ENCODE assay signal across 11 mouse cellular contexts in genomic region chr8:115196859-115197258, GRCm38 (mm10).
DNase-seq lines count a peak whose midpoint lies in the region; ATAC-seq and TF ChIP-seq lines count a peak whose summit lies in the region.
"Had no signal": no experiment of that assay in that cellular context is flagged by ENCODE, and none has a peak within 500 bp of the region (broad histone marks: within the 10 kb centered on the region; RNA-seq: fewer than 3 reads in every experiment).

No protein-coding gene starts in this region.

- no peak overlapping the region for H3K4me2 ChIP-seq in embryonic facial prominence, embryonic 11.5 days (ENCODE audit: low read depth, low read length)
- H3K4me2 ChIP-seq in liver, embryonic 11.5 days, result no peak overlapping the region
- no peak overlapping the region for H3K4me2 ChIP-seq in stomach, postnatal 0 days (replicated peaks; ENCODE audit: low read depth)
- H3K4me2 ChIP-seq: stomach, embryonic 15.5 days had no signal

- no peak overlapping the region for H3K4me3 ChIP-seq in embryonic facial prominence, embryonic 11.5 days (ENCODE audit: low read depth, low read length)
- no peak overlapping the region for H3K4me3 ChIP-seq in embryonic facial prominence, embryonic 10.5 days
- H3K4me3 ChIP-seq in liver, embryonic 11.5 days (ENCODE audit: low read depth, low read length), result no peak overlapping the region
- no peak overlapping the region for H3K4me3 ChIP-seq in stomach, postnatal 0 days (ENCODE audit: low read depth, low read length)
- H3K4me3 ChIP-seq: gastrocnemius, adult 2 months; stomach, embryonic 15.5 days had no signal

- H3K9me3 ChIP-seq in embryonic facial prominence, embryonic 11.5 days (replicated peaks; ENCODE audit: control insufficient read depth, low read length), result no peaks in the 10 kb centered on the region
- H3K9me3 ChIP-seq in embryonic facial prominence, embryonic 10.5 days, result no peaks in the 10 kb centered on the region
- H3K9me3 ChIP-seq in liver, embryonic 11.5 days (ENCODE audit: control insufficient read depth, low read length), result no peaks in the 10 kb centered on the region
- no peaks in the 10 kb centered on the region for H3K9me3 ChIP-seq in stomach, postnatal 0 days (ENCODE audit: control insufficient read depth, low read length)
- H3K9me3 ChIP-seq: stomach, embryonic 15.5 days had no signal

- TF ChIP-seq CTCF in stomach, postnatal 0 days (IDR thresholded peaks at IDR 0.05; ENCODE audit: low read depth), result no peak

- no peak for ATAC-seq in embryonic facial prominence, embryonic 11.5 days (replicated peaks; ENCODE audit: insufficient number of reproducible peaks, low FRiP score, low TSS enrichment, low read depth)
- ATAC-seq in liver, embryonic 11.5 days (replicated peaks; ENCODE audit: low FRiP score), result no peak
- no peak for ATAC-seq in stomach, postnatal 0 days (ENCODE audit: low FRiP score, low TSS enrichment)

- H3K36me3 ChIP-seq in embryonic facial prominence, embryonic 11.5 days (replicated peaks; ENCODE audit: control insufficient read depth, insufficient read depth, low read depth, low read length), result no peaks in the 10 kb centered on the region
- no peaks in the 10 kb centered on the region for H3K36me3 ChIP-seq in embryonic facial prominence, embryonic 10.5 days (replicated peaks)
- H3K36me3 ChIP-seq in liver, embryonic 11.5 days (ENCODE audit: control insufficient read depth, insufficient read depth, low read length), result no peaks in the 10 kb centered on the region
- no peaks in the 10 kb centered on the region for H3K36me3 ChIP-seq in stomach, postnatal 0 days (ENCODE audit: control insufficient read depth, insufficient read depth, low read length)
- H3K36me3 ChIP-seq: stomach, embryonic 15.5 days had no signal

- no peak overlapping the region for H3K27ac ChIP-seq in embryonic facial prominence, embryonic 11.5 days (replicated peaks; ENCODE audit: low read depth, low read length)
- H3K27ac ChIP-seq in embryonic facial prominence, embryonic 10.5 days (replicated peaks), result no peak overlapping the region
- H3K27ac ChIP-seq in liver, embryonic 11.5 days (ENCODE audit: low read depth, low read length), result no peak overlapping the region
- no peak overlapping the region for H3K27ac ChIP-seq in stomach, postnatal 0 days (replicated peaks)
- H3K27ac ChIP-seq: gastrocnemius, adult 2 months; stomach, embryonic 15.5 days had no signal

- DNase-seq in embryonic facial prominence, embryonic 11.5 days (ENCODE audit: low spot score), result peak; percentile 79
- DNase-seq in embryonic facial prominence, embryonic 10.5 days (ENCODE audit: low spot score), result no peak
- DNase-seq in thymus, postnatal 14 days, result peak; percentile 45
- DNase-seq in thymus, postnatal 25 days, result no peak
- peak; percentile 45 for DNase-seq in induced T-regulatory cell, adult 2 months (ENCODE audit: low read depth)
- DNase-seq in liver, embryonic 11.5 days (ENCODE audit: low spot score), result no peak
- no peak for DNase-seq in stomach, postnatal 0 days (ENCODE audit: low spot score)
- DNase-seq in spleen, adult 18-20 months, result no peak
- DNase-seq: gastrocnemius, adult 2 months; kidney, postnatal 25 days had no signal

- H3K9ac ChIP-seq in embryonic facial prominence, embryonic 11.5 days (replicated peaks; ENCODE audit: low read length), result no peak overlapping the region
- no peak overlapping the region for H3K9ac ChIP-seq in liver, embryonic 11.5 days (ENCODE audit: low read depth, low read length)
- no peak overlapping the region for H3K9ac ChIP-seq in stomach, postnatal 0 days (ENCODE audit: low read length)
- H3K9ac ChIP-seq: stomach, embryonic 15.5 days had no signal

- no peak for TF ChIP-seq EP300 in stomach, postnatal 0 days (optimal IDR thresholded peaks at IDR 0.05)

- no peaks in the 10 kb centered on the region; the same call in 1 of the 2 replicates for H3K27me3 ChIP-seq in embryonic facial prominence, embryonic 11.5 days (ENCODE audit: control insufficient read depth, insufficient read depth, low read length)
- H3K27me3 ChIP-seq in embryonic facial prominence, embryonic 10.5 days (replicated peaks; ENCODE audit: low read depth, poor library complexity, severe bottlenecking), result peaks cover 41% of the 10 kb centered on the region
- H3K27me3 ChIP-seq in liver, embryonic 11.5 days (replicated peaks; ENCODE audit: control insufficient read depth, insufficient read depth, low read length), result peaks cover 9% of the 10 kb centered on the region
- no peaks in the 10 kb centered on the region for H3K27me3 ChIP-seq in stomach, postnatal 0 days (ENCODE audit: control insufficient read depth, insufficient read depth, low read length)
- H3K27me3 ChIP-seq: stomach, embryonic 15.5 days had no signal

- no peaks in the 10 kb centered on the region for H3K4me1 ChIP-seq in embryonic facial prominence, embryonic 11.5 days (ENCODE audit: control insufficient read depth, insufficient read depth, low read length)
- H3K4me1 ChIP-seq in embryonic facial prominence, embryonic 10.5 days, result peaks cover 17% of the 10 kb centered on the region
- no peaks in the 10 kb centered on the region for H3K4me1 ChIP-seq in liver, embryonic 11.5 days (replicated peaks; ENCODE audit: control insufficient read depth, insufficient read depth, low read length)
- H3K4me1 ChIP-seq in stomach, postnatal 0 days (replicated peaks; ENCODE audit: control insufficient read depth, insufficient read depth), result no peaks in the 10 kb centered on the region
- H3K4me1 ChIP-seq: stomach, embryonic 15.5 days had no signal

- 56% methylated on average over 2 of the region's 2 CpGs for WGBS in embryonic facial prominence, embryonic 11.5 days
- 71% methylated on average over 2 of the region's 2 CpGs for WGBS in embryonic facial prominence, embryonic 10.5 days
- WGBS in liver, embryonic 11.5 days, result 61% methylated on average over 2 of the region's 2 CpGs
- 70% methylated on average over 2 of the region's 2 CpGs for WGBS in stomach, postnatal 0 days

Comparison
In these comparisons a context has a peak if more than half of its experiments do, and no peak if none do; other contexts are left out.
1. DNase-seq: peak in embryonic facial prominence, embryonic 11.5 days (single experiment), thymus, postnatal 14 days (single experiment) and induced T-regulatory cell, adult 2 months (single experiment); none in embryonic facial prominence, embryonic 10.5 days (single experiment), thymus, postnatal 25 days (single experiment), liver, embryonic 11.5 days (single experiment), stomach, postnatal 0 days (single experiment) and spleen, adult 18-20 months (0 of 2).